Comparison of ENCODE assay signal across 8 mouse cellular contexts in the genomic region with DNA sequence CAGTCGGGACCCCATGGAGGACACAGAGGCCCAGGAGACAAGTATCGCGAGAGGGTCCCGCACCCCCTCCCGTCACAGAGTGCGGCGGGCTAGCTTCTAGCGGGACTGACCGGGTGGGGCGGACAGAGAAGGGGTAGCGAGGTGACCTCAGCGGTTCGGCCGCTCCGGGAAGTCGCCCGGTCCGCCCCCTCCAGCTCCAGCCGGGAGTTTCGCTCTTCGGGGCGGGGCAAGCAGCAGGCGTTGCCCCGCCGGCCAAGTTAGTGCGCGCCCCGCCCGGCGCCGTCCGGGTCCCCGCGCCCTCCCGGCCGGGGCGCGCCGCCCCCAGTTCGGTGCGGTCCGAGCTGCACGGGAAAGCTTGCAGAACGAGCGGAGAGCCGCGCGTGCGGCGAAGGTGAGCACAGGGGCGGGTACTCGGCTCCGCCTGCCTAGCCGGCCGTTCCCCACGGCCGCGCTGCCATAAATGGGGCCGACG. TPM values are rescaled to one million over a fixed set of nuclear protein-coding genes. Genes with fewer than 3 reads are reported as not detected.
DNase-seq lines count a peak whose midpoint lies in the region; ATAC-seq lines count a peak whose summit lies in the region.

Gene Zbtb42 (plus strand): TSS at position 274 of the 472 bp plus-strand sequence.

- no peaks in the 10 kb centered on the region for H3K9me3 ChIP-seq in forebrain, embryonic 11.5 days (ENCODE audit: control insufficient read depth, low read length)

- H3K4me1 ChIP-seq in forebrain, embryonic 11.5 days (replicated peaks; ENCODE audit: control insufficient read depth, insufficient read depth, low read length) = peaks cover 15% of the 10 kb centered on the region

- peak within 1 kb of the TSS; percentile 63 for H3K4me3 ChIP-seq in forebrain, embryonic 11.5 days (ENCODE audit: low read depth, low read length)

- H3K36me3 ChIP-seq in forebrain, embryonic 11.5 days (ENCODE audit: control insufficient read depth, insufficient read depth, low read length) = no peaks in the 10 kb centered on the region

- ATAC-seq in forebrain, embryonic 11.5 days (replicated peaks; ENCODE audit: low FRiP score) = peak; percentile 56
- 0 out of 2 replicates have a peak, but pooled peaks have one; percentile 5 for ATAC-seq in megakaryocyte-erythroid progenitor cell, adult 5-6 weeks (replicated peaks; ENCODE audit: low FRiP score, low TSS enrichment, poor library complexity, severe bottlenecking)

- intact Hi-C loops in left cerebral cortex, postnatal 4 days (cut with DNase I) = no loop called here
- intact Hi-C loops in heart, postnatal 25 days (cut with DNase I) = no loop called here

- peak within 1 kb of the TSS; percentile 95 for H3K4me2 ChIP-seq in forebrain, embryonic 11.5 days (ENCODE audit: low read depth, low read length, severe bottlenecking)

- under 1% methylated on average over 54 of the region's 60 CpGs for WGBS in forebrain, embryonic 11.5 days
- WGBS in large intestine, adult 2 months = under 1% methylated on average over 59 of the region's 60 CpGs

- H3K27ac ChIP-seq in forebrain, embryonic 11.5 days (ENCODE audit: low read depth, low read length) = no peak within 1 kb of the TSS

- H3K9ac ChIP-seq in forebrain, embryonic 11.5 days (ENCODE audit: low read length) = peak within 1 kb of the TSS; percentile 67

- peaks cover 38% of the 10 kb centered on the region for H3K27me3 ChIP-seq in forebrain, embryonic 11.5 days (ENCODE audit: control insufficient read depth, insufficient read depth, low read length)

- DNase-seq in left cerebral cortex, postnatal 4 days = peak; percentile 62
- DNase-seq in left cerebral cortex, adult 9 months (ENCODE audit: low spot score in 2 of 2) = no peak
- peak; percentile 87 for DNase-seq in forebrain, embryonic 11.5 days (ENCODE audit: low spot score)
- peak; percentile 62 for DNase-seq in heart, postnatal 25 days (ENCODE audit: low spot score)
- DNase-seq in large intestine, adult 2 months (ENCODE audit: low read depth, low spot score) = no peak
- peak; percentile 79 for DNase-seq in testis, postnatal 10 days (ENCODE audit: low spot score)
- no peak for DNase-seq in c-Kit-positive CD71-positive TER-119-positive erythroid progenitor cells, embryonic 14.5 days (ENCODE audit: low spot score)

RNA-seq across cellular contexts. Expression of gene Zbtb42, which starts in this region (rescaled TPM):
- total RNA-seq in left cerebral cortex, postnatal 4 days (2021) = 1 to 10 TPM in 1 of 2 experiments, under 1 TPM in 1; 0.62 to 1.9 TPM
- 4.4 and 5.3 TPM in 2 replicates for polyA plus RNA-seq in forebrain, embryonic 11.5 days (2014; fragmentation: Nextera tagmentation; extraction: Ambion mirVana)
- 1 to 10 TPM; 6.4 to 6.7 TPM for total RNA-seq in heart, postnatal 25 days (2021)
- polyA plus RNA-seq in large intestine, adult 2 months (2012; rRNA removed) = 14.0 and 19.9 TPM in 2 replicates
- total RNA-seq in megakaryocyte-erythroid progenitor cell, adult 5-6 weeks (2014; fragmentation: Nextera tagmentation) = 0.33 and 0.67 TPM in 2 replicates
- 0.11 and 6.8 TPM in 2 replicates for total RNA-seq in megakaryocyte-erythroid progenitor cell, adult 5-6 weeks (2017)

Comparison
In these comparisons a context has a peak if more than half of its experiments do, and no peak if none do; other contexts are left out.
1. DNase-seq: peak in left cerebral cortex, postnatal 4 days (single experiment), forebrain, embryonic 11.5 days (single experiment), heart, postnatal 25 days (single experiment) and testis, postnatal 10 days (single experiment); none in left cerebral cortex, adult 9 months (0 of 2), large intestine, adult 2 months (single experiment) and c-Kit-positive CD71-positive TER-119-positive erythroid progenitor cells, embryonic 14.5 days (single experiment).